Comparison of ENCODE assay signal across 10 mouse cellular contexts in the genomic region with DNA sequence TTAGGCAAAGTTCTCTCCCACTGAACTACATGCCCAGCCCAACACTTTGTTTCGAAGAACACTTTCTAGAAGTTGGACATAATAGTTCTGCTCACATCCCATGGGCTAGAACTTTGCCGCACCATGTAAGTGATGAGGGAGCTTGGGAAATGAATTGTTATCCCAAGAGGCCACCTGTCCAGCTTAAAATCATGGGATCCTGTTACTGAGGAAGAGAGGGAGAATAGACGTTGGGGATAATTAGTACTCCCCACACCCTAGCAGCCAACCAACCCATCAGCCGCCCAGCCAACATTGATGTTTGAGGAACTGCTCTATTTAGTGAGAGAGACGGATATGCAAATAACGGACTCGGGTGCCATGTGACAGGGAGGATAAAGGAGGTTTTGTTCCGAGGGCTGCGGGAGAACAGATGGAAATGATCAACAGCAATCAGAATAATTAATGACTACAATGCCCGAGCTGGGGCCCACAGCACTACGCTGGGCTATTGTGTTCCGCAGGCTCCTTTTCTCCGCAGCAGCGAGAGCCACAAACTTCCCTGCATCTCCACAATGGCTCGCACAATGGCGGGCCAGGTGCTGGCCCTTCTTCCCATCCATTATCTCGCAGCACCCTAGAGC. TPM values are rescaled to one million over a fixed set of nuclear protein-coding genes. Genes with fewer than 3 reads are reported as not detected.
DNase-seq lines count a peak whose midpoint lies in the region; ATAC-seq lines count a peak whose summit lies in the region.
"Had no signal": no experiment of that assay in that cellular context is flagged by ENCODE, and none has a peak within 500 bp of the region (broad histone marks: within the 10 kb centered on the region; RNA-seq: fewer than 3 reads in every experiment).

No protein-coding gene starts in this region.

- peak overlapping the region; percentile 69 for H3K27ac ChIP-seq in midbrain, embryonic 14.5 days (replicated peaks; ENCODE audit: low read depth, low read length)
- no peak overlapping the region for H3K27ac ChIP-seq in liver, embryonic 12.5 days

- H3K9ac ChIP-seq in midbrain, embryonic 14.5 days (replicated peaks; ENCODE audit: low read length), result no peak overlapping the region
- no peak overlapping the region for H3K9ac ChIP-seq in liver, embryonic 12.5 days

- no peak overlapping the region for H3K4me3 ChIP-seq in midbrain, embryonic 14.5 days (replicated peaks; ENCODE audit: low read depth, low read length)
- no peak overlapping the region for H3K4me3 ChIP-seq in liver, embryonic 12.5 days
- H3K4me3 ChIP-seq: myocyte had no signal

- 9% methylated on average over 17 of the region's 17 CpGs for WGBS in midbrain, embryonic 14.5 days
- WGBS in liver, embryonic 12.5 days (ENCODE audit: insufficient replicate concordance), result 34% methylated on average over 17 of the region's 17 CpGs

- peaks cover 32% of the 10 kb centered on the region for H3K4me1 ChIP-seq in midbrain, embryonic 14.5 days (ENCODE audit: control insufficient read depth, insufficient read depth, low read length)
- H3K4me1 ChIP-seq in liver, embryonic 12.5 days, result no peaks in the 10 kb centered on the region

- DNase-seq in Muller cell, postnatal 12 days (ENCODE audit: inconsistent ontology term), result peak; percentile 23
- DNase-seq in embryo, embryonic 11 days, result peak; percentile 73
- DNase-seq in forelimb bud, embryonic 11.5 days (ENCODE audit: low read depth, low spot score), result peak; percentile 48
- DNase-seq in midbrain, embryonic 14.5 days, result peak; percentile 70
- DNase-seq in cerebellum, adult 11-12 months, result no peak
- DNase-seq in heart, adult 8-10 months (ENCODE audit: low spot score), result no peak
- no peak for DNase-seq in kidney, postnatal 25 days
- DNase-seq: heart, postnatal 36 days had no signal

- H3K36me3 ChIP-seq in midbrain, embryonic 14.5 days (ENCODE audit: control insufficient read depth, insufficient read depth, low read length), result no peaks in the 10 kb centered on the region; the same call in 1 of the 2 replicates
- no peaks in the 10 kb centered on the region for H3K36me3 ChIP-seq in liver, embryonic 12.5 days

- peak; percentile 71; the same call in 1 of the 2 replicates for ATAC-seq in midbrain, embryonic 14.5 days (ENCODE audit: low FRiP score, low TSS enrichment)
- no peak for ATAC-seq in liver, embryonic 12.5 days

- no peaks in the 10 kb centered on the region for H3K27me3 ChIP-seq in midbrain, embryonic 14.5 days (ENCODE audit: control insufficient read depth, insufficient read depth, low read length)
- peaks cover 88% of the 10 kb centered on the region for H3K27me3 ChIP-seq in liver, embryonic 12.5 days (replicated peaks)

- no peak overlapping the region for H3K4me2 ChIP-seq in midbrain, embryonic 14.5 days (ENCODE audit: low read length)
- no peak overlapping the region for H3K4me2 ChIP-seq in liver, embryonic 12.5 days

- H3K9me3 ChIP-seq in midbrain, embryonic 14.5 days (ENCODE audit: control insufficient read depth, low read length), result no peaks in the 10 kb centered on the region
- H3K9me3 ChIP-seq in liver, embryonic 12.5 days (replicated peaks), result no peaks in the 10 kb centered on the region

RNA-seq across cellular contexts. Expression of a gene that starts 16.4 kb away (rescaled TPM):
- polyA plus RNA-seq in midbrain, embryonic 14.5 days (2014; fragmentation: Nextera tagmentation; extraction: Ambion mirVana), result 43.0 and 52.2 TPM in 2 replicates
- 10 to 100 TPM; 55.6 to 65.7 (median 60.7) TPM for total RNA-seq in heart, adult 8-10 months (2022)
- polyA plus RNA-seq in liver, embryonic 12.5 days (2016; fragmentation: Nextera tagmentation; extraction: Ambion mirVana), result 33.9 and 35.3 TPM in 2 replicates

RNA-seq across cellular contexts. Expression of a gene that starts 58.2 kb away (rescaled TPM):
- 22.3 and 25.5 TPM in 2 replicates for polyA plus RNA-seq in midbrain, embryonic 14.5 days (2014; fragmentation: Nextera tagmentation; extraction: Ambion mirVana)
- under 1 TPM; 0.06 to 0.98 (median 0.25) TPM for total RNA-seq in heart, adult 8-10 months (2022)
- polyA plus RNA-seq in liver, embryonic 12.5 days (2016; fragmentation: Nextera tagmentation; extraction: Ambion mirVana), result 0.33 and 0.55 TPM in 2 replicates
- polyA plus RNA-seq: myocyte had no signal

Comparison
In these comparisons a context has a peak if more than half of its experiments do, and no peak if none do; other contexts are left out.
1. DNase-seq: peak in Muller cell, postnatal 12 days (single experiment), embryo, embryonic 11 days (single experiment), forelimb bud, embryonic 11.5 days (single experiment) and midbrain, embryonic 14.5 days (single experiment); none in cerebellum, adult 11-12 months (single experiment), heart, adult 8-10 months (single experiment) and kidney, postnatal 25 days (0 of 2).
2. RNA of a gene that starts 58.2 kb away (polyA plus RNA-seq): 22.3 to 25.5 TPM in midbrain, embryonic 14.5 days; 0.33 to 0.55 TPM in liver, embryonic 12.5 days; every median in the first group is over 10 times any median in the second.